Mouse (Mus musculus): ENCODE results near the gene Upk3b. TPM values are rescaled to one million over a fixed set of nuclear protein-coding genes. Genes with fewer than 3 reads are reported as not detected.
"Not testable (repeated sequence)": the region's sequence is repeated elsewhere in the genome, so short reads cannot be mapped to it uniquely, and the experiment has no call there.

The Upk3b gene
- polyA plus RNA-seq, 2 experiments, result 0.74 to 1.1 TPM

GRCm38 (mm10) chr5:136057085-136057484 lies 18.8 kb downstream of the Upk3b start:
- Histone ChIP-seq H3K4me3 (replicated peaks; ENCODE audit: low read length) (no peak overlapping the region), H3K4me1 (ENCODE audit: control insufficient read depth, insufficient read depth, low read length) (peaks cover 2% of the 10 kb centered on the region; the same call in 1 of the 2 replicates), H3K36me3 (ENCODE audit: control insufficient read depth, insufficient read depth, low read length) (no peaks in the 10 kb centered on the region), H3K4me2 (replicated peaks; ENCODE audit: low read depth, low read length, severe bottlenecking) (no peak overlapping the region), H3K9me3 (ENCODE audit: control insufficient read depth, low read length) (no peaks in the 10 kb centered on the region), H3K27ac (replicated peaks; ENCODE audit: low read depth, low read length) (no peak overlapping the region), H3K9ac (ENCODE audit: low read depth, low read length, severe bottlenecking) (no peak overlapping the region), H3K27me3 (ENCODE audit: control insufficient read depth, insufficient read depth, low read length) (no peaks in the 10 kb centered on the region)
- DNase-seq (ENCODE audit: low spot score) (no peak), ATAC-seq (ENCODE audit: low FRiP score, low read depth) (0 out of 2 replicates have a peak, but pooled peaks have one; percentile 37)
- WGBS, result 19% methylated on average over 8 of the region's 8 CpGs
- TF ChIP-seq POLR2A (IDR thresholded peaks at IDR 0.05; ENCODE audit: borderline replicate concordance, extremely low read depth, insufficient read depth, insufficient read length), result no peak

GRCm38 (mm10) chr5:136061567-136061966 lies 23.3 kb downstream of the Upk3b start:
- DNase-seq (ENCODE audit: low spot score) (peak; percentile 52), ATAC-seq (ENCODE audit: low FRiP score, low read depth) (no peak)
- H3K4me3 ChIP-seq (replicated peaks; ENCODE audit: low read length), result no peak overlapping the region
- H3K36me3 ChIP-seq (ENCODE audit: control insufficient read depth, insufficient read depth, low read length), result no peaks in the 10 kb centered on the region
- no peaks in the 10 kb centered on the region for H3K27me3 ChIP-seq (ENCODE audit: control insufficient read depth, insufficient read depth, low read length)
- H3K4me2 ChIP-seq (replicated peaks; ENCODE audit: low read depth, low read length, severe bottlenecking), result no peak overlapping the region
- TF ChIP-seq POLR2A (IDR thresholded peaks at IDR 0.05; ENCODE audit: borderline replicate concordance, extremely low read depth, insufficient read depth, insufficient read length), result no peak
- WGBS, result 11% methylated on average over 12 of the region's 12 CpGs
- no peaks in the 10 kb centered on the region for H3K4me1 ChIP-seq (ENCODE audit: control insufficient read depth, insufficient read depth, low read length)
- H3K9me3 ChIP-seq (ENCODE audit: control insufficient read depth, low read length), result no peaks in the 10 kb centered on the region
- H3K27ac ChIP-seq (replicated peaks; ENCODE audit: low read depth, low read length), result no peak overlapping the region
- H3K9ac ChIP-seq (ENCODE audit: low read depth, low read length, severe bottlenecking), result no peak overlapping the region

GRCm38 (mm10) chr5:136063920-136064319 lies 25.6 kb downstream of the Upk3b start:
- Histone ChIP-seq H3K9ac (ENCODE audit: low read depth, low read length, severe bottlenecking) (no peak overlapping the region), H3K27ac (replicated peaks; ENCODE audit: low read depth, low read length) (no peak overlapping the region), H3K36me3 (ENCODE audit: control insufficient read depth, insufficient read depth, low read length) (no peaks in the 10 kb centered on the region), H3K4me1 (ENCODE audit: control insufficient read depth, insufficient read depth, low read length) (no peaks in the 10 kb centered on the region), H3K4me2 (replicated peaks; ENCODE audit: low read depth, low read length, severe bottlenecking) (no peak overlapping the region), H3K4me3 (replicated peaks; ENCODE audit: low read length) (no peak overlapping the region), H3K9me3 (ENCODE audit: control insufficient read depth, low read length) (no peaks in the 10 kb centered on the region), H3K27me3 (ENCODE audit: control insufficient read depth, insufficient read depth, low read length) (no peaks in the 10 kb centered on the region)
- 89% methylated on average over 10 of the region's 10 CpGs for WGBS
- DNase-seq (ENCODE audit: low spot score) (no peak), ATAC-seq (ENCODE audit: low FRiP score, low read depth) (no peak)
- no peak for TF ChIP-seq POLR2A (IDR thresholded peaks at IDR 0.05; ENCODE audit: borderline replicate concordance, extremely low read depth, insufficient read depth, insufficient read length)

- H3K27ac ChIP-seq (replicated peaks; ENCODE audit: low read depth, low read length); H3K4me3 ChIP-seq (replicated peaks; ENCODE audit: low read length); H3K27me3 ChIP-seq (ENCODE audit: control insufficient read depth, insufficient read depth, low read length); H3K9ac ChIP-seq (ENCODE audit: low read depth, low read length, severe bottlenecking); H3K9me3 ChIP-seq (ENCODE audit: control insufficient read depth, low read length); H3K36me3 ChIP-seq (ENCODE audit: control insufficient read depth, insufficient read depth, low read length); ATAC-seq (ENCODE audit: low FRiP score, low read depth); H3K4me1 ChIP-seq (ENCODE audit: control insufficient read depth, insufficient read depth, low read length); DNase-seq (ENCODE audit: low spot score); H3K4me2 ChIP-seq (replicated peaks; ENCODE audit: low read depth, low read length, severe bottlenecking): not testable (repeated sequence)
- 67% methylated on average over 9 of the region's 11 CpGs for WGBS
Measured at GRCm38 (mm10) chr5:136066404-136067148, 28.3 kb downstream of the Upk3b start.

GRCm38 (mm10) chr5:136069411-136069810 lies 31.1 kb downstream of the Upk3b start:
- 88% methylated on average over 2 of the region's 2 CpGs for WGBS
- Histone ChIP-seq H3K4me3 (replicated peaks; ENCODE audit: low read length) (no peak overlapping the region), H3K4me1 (ENCODE audit: control insufficient read depth, insufficient read depth, low read length) (no peaks in the 10 kb centered on the region), H3K4me2 (replicated peaks; ENCODE audit: low read depth, low read length, severe bottlenecking) (no peak overlapping the region), H3K9me3 (ENCODE audit: control insufficient read depth, low read length) (no peaks in the 10 kb centered on the region), H3K36me3 (ENCODE audit: control insufficient read depth, insufficient read depth, low read length) (no peaks in the 10 kb centered on the region), H3K9ac (ENCODE audit: low read depth, low read length, severe bottlenecking) (no peak overlapping the region), H3K27me3 (ENCODE audit: control insufficient read depth, insufficient read depth, low read length) (no peaks in the 10 kb centered on the region), H3K27ac (replicated peaks; ENCODE audit: low read depth, low read length) (no peak overlapping the region)
- no peak for ATAC-seq (ENCODE audit: low FRiP score, low read depth)
- no peak for DNase-seq (ENCODE audit: low spot score)
- no peak for TF ChIP-seq POLR2A (IDR thresholded peaks at IDR 0.05; ENCODE audit: borderline replicate concordance, extremely low read depth, insufficient read depth, insufficient read length)
